Mouse (Mus musculus) kidney, postnatal 10 days (tissue): ENCODE measurements around the gene Pou2f2.
"Not testable (repeated sequence)": the region's sequence is repeated elsewhere in the genome, so short reads cannot be mapped to it uniquely, and the experiment has no call there.

ENCODE experiments used
- DNase-seq: peaks from one replicate; pipeline ENCODE4 v3.0.0; 2021; ENCODE audit warnings: mixed read lengths

The Pou2f2 gene

GRCm38 (mm10) chr7:25056951-25057350 is 122.6 kb downstream of the Pou2f2 start:
- no peak for DNase-seq

DNA sequence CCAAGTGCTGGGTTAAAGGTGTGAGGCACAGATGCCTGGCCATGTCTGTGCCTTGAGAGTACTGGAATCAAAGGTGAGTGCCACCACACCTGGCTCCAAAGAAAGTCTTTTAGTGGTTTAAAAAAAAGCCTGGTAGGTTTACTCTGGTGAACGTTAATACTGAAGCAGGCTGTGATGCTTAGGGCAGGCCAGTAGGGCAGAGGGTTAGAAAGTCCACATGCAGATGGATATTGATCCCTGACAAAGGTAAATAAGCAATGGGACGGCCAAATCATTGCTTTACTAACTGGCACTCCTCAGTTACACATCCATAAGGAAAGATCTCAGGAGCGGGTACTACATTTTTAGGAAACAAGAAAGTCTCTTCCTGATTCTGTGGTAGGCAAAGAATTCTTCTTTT is 126.9 kb downstream of the Pou2f2 start:
- no peak for DNase-seq

DNA sequence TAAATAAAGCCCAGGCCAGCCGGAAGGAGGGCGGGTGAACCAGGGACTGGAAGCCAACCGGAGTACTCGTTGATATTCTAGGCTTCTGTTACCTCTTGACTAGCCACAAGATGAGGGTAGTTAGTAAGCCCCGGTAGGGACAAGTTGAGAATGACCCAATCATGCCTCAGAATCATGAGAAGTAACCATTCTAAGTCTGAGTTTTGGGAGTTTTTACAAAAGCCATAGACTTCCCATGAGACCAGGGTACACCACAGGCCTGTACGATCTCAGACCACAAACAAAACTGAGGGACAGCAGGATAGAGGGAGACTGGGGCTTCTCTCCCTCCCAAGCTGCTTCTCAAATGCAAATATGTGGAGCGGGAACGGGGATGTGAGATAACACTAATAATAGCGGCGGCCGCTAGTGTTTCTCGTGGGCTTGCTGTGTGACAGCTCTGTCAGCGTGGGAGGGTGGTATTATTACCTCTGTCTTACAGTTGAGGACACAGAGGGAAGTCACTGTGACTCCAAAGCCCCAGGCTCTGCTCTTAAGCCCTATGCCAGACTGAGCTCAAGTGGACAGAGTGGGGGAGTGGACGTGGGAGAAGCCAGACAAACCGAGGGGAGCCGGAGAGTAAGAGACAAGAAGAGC is 130.1 kb downstream of the Pou2f2 start:
- no peak for DNase-seq

- no peak for DNase-seq
These were observed 132.2 kb downstream of the Pou2f2 start for GRCm38 (mm10) chr7:25047363-25047762.

DNA sequence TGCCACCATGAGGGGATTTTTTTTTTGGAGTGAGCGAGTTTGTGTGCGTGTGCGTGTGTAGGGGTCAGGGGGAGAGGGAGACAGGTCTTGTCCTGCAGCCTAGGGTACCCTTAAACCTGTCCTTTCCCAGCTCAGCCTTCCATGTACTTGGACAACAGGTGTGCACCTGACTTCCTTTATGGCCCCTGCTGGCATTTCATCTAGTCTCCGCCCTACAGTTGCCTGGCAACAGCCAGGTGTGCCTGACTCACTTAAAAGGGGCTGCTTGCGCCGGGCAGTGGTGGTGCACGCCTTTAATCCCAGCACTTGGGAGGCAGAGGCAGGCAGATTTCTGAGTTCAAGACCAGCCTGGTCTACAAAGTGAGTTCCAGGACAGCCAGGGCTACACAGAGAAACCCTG is 134.9 kb downstream of the Pou2f2 start:
- not testable (repeated sequence) for DNase-seq

- no peak for DNase-seq
These were observed 137.6 kb downstream of the Pou2f2 start for GRCm38 (mm10) chr7:25041921-25042320.
